Mouse (Mus musculus) megakaryocyte, embryonic 14.5 days (primary cell): Measurements from ENCODE around the gene Cnksr3.

Source experiments
- FLI1 ChIP-seq: IDR thresholded peaks from 2 replicates; pipeline ENCODE4 v1.6.1; 2012; ENCODE audit warnings: low read length, inconsistent platforms, mixed read lengths
- GATA1 ChIP-seq: IDR thresholded peaks from 3 replicates; pipeline ENCODE4 v1.6.1; 2012; ENCODE audit warnings: mixed read lengths, low read length, inconsistent platforms, borderline replicate concordance

DNA sequence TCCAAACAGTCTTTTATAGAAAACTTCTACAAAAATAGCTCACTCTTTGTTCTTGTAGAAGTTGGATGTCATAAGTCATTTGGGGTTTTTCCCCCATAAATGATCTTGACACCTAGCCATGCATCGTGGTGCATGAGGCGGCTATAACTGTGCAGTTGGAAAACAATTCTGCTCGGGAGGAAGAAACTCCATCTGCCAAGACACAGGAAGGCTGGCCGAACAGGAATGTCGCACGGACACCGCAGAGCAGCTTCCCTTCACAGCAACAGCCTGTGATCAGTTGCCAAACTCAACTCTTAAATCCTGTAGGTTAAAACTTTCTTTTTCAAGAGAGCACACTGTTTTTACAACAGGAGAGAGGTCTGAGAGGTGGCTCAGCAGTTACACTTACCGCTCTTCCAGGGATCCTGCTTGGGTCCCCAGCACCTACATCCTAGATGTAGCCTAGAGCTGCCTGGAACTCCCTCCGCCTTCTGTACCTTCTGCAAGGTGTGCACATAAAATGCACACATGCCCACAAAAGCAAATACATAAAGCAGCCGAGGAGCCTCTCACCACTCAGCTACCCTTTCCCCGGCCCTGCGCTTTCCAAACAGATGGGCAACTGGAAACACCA, 29.4 kb downstream of the Cnksr3 start:
- no peak for TF ChIP-seq GATA1
- TF ChIP-seq FLI1, result no peak
